Mouse (Mus musculus): ENCODE results near the gene Nphs1. TPM values are rescaled to one million over a fixed set of nuclear protein-coding genes. Genes with fewer than 3 reads are reported as not detected.

The Nphs1 gene
- total RNA-seq, 2 experiments from 2014 or later: 0.79 to 1.1 TPM

DNA sequence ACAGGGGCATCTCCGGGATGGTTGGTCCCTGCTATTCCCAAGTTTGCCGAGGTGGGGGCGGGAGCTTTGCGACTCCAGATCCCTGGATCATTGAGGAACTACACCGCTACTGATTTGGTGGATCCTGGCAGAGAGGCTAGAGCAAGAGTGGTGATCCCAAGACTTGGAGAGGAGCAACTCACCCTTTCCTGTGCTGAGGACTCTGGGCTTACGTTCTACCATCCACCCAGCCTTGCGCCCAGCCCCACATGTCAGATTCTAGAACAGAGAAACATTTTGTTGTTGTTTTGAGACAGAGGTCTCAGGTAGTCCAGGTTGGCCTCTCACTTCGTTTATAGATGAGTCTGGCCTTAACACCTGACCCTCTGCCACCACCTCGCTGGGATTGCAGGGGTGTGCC lies 35.6 kb upstream of the Nphs1 start:
- DNase-seq (ENCODE audit: extremely low spot score in 1 of 2, low spot score in 2 of 2): no peak
- intact Hi-C loops (cut with DNase I): loop anchor here (1.0 kb wide), 1 partner anchor 49 kb away; no protein-coding TSS in a partner anchor
- TF ChIP-seq CTCF (IDR thresholded peaks at IDR 0.05): no peak
- Histone ChIP-seq H3K27ac (peak overlapping the region; percentile 86), H3K4me3 (peak overlapping the region; percentile 77)

DNA sequence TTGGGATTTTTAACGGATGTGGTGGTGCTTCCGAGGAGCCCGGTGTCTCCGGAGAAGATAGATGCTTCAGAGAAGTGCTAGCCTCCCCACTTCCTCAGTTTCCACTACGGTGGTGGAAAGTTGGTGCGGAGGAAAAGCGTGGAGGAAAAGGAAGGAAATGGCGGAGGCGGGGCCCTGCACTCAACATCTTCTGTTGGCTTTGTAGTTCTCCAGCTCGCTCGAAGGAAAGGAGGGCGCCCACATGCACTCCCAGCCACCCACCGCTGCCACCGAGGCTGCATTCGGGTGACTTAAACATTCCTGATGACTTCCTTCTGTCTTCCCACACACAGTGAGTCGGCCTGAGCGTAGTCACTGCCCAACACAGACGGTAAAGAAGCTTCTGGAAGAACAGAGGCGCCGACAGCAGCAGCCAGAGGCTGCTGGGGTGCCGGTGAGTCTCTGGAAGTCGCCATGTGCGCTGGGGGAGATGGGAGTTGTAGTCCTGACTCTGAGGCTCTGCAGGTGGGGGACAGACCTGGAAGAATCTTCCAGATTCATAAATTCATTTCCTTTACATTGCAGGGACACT lies 35.0 kb upstream of the Nphs1 start:
- no peak for TF ChIP-seq CTCF (IDR thresholded peaks at IDR 0.05)
- Histone ChIP-seq H3K27ac (peak overlapping the region; percentile 86), H3K4me3 (peak overlapping the region; percentile 77)
- intact Hi-C loops (cut with DNase I): no loop called here
- DNase-seq (ENCODE audit: extremely low spot score in 1 of 2, low spot score in 2 of 2): peak; percentile 67 to 69

DNA sequence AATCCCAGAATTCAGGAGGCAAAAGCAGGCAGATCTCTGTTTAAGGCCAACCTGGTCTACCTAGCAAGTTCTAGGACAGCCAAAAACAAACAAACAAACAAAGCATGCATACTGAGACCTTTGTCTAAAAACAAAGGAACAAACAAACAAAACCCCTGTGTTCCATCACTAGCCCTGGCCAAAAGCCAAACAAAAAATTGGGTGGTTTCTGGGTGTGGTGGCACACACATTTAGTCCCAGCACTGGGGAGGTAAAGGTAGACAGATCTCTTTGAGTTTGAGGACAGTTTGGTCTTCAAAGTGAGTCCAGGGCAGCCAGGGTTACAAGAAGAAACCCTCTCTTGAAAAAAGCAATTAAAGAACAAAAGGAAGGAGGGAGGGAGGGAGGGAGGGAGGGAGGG lies 28.8 kb upstream of the Nphs1 start:
- no peak for DNase-seq (ENCODE audit: extremely low spot score in 1 of 2, low spot score in 2 of 2)
- intact Hi-C loops (cut with DNase I): no loop called here
- no peak overlapping the region for H3K4me3 ChIP-seq
- TF ChIP-seq CTCF (IDR thresholded peaks at IDR 0.05): no peak
- H3K27ac ChIP-seq: no peak overlapping the region

DNA sequence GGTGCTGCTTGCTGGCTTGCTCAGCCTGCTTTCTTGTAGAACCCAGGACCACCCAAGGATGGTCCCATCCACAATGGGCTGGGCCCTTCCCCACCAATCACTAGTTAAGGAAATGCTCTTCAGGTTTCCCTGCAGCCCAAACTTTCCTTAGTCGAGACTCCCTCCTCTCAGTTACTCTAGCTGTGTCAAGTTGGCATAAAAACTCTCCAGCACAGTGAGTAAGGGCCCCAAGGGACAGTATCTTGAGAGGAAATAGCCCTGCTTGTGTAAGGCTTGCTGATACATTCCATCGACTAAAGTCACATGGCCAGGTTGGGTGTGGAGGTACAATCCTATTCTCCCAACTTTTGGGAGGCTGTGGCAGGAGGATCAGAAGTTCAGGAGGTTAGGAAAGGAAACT lies 27.9 kb upstream of the Nphs1 start:
- TF ChIP-seq CTCF (IDR thresholded peaks at IDR 0.05): no peak

DNA sequence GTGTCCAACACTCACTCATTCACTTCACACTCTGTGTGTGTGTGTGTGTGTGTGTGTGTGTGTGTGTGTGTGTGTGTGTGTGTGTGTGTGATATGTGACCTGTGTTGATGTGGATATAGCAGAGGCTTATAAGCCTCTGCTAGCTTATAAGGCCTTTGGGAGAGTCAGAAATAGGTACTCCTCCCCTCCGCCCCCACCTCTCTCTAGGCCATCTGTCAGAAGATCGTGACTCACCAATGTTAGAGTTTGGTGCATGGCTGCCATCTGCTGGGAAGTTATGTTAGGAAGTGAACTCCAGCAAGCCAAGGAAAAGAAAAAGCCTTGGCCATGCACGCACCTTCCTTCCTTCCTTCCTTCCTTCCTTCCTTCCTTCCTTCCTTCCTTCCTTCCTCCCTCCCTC lies 26.3 kb upstream of the Nphs1 start:
- DNase-seq (ENCODE audit: extremely low spot score in 1 of 2, low spot score in 2 of 2): peak; percentile 84 to 85
- Histone ChIP-seq H3K4me3 (no peak overlapping the region), H3K27ac (peak overlapping the region; percentile 76; the same call in 1 of the 2 replicates)
- peak; percentile 57 for TF ChIP-seq CTCF (IDR thresholded peaks at IDR 0.05)
- intact Hi-C loops (cut with DNase I): loop anchor here (1.0 to 10.0 kb wide), 3 partner anchors 59 to 247 kb away; partner anchors contain the start of gene Cox7a1

More for the DNA sequence above, 27.9 kb upstream of the Nphs1 start:
- intact Hi-C loops (cut with DNase I): loop anchor here (10.0 kb wide), 1 partner anchor 245 kb away; the partner anchor contains the start of gene Cox7a1
- no peak overlapping the region for H3K4me3 ChIP-seq
- DNase-seq (ENCODE audit: extremely low spot score in 1 of 2, low spot score in 2 of 2): no peak
- H3K27ac ChIP-seq: no peak overlapping the region

DNA sequence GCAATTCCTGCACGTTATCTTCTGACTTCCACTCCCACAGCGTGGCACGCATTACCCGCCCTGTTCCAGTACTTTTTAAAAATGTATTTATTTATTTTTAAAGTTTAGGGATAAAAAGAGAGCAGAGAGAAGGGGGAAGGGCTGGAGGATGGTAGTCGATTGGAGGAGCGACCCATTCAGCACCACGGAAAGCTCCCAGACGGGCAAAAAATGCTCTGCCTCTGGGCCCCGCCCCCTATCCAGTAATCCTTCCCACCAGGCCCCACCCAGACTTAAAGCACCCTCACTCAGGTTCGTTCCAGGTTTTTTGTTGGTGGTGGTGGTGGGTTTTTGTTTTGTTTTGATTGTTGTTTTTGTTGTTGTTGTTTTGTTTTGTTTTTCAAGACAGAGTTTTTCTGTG lies 23.9 kb upstream of the Nphs1 start:
- intact Hi-C loops (cut with DNase I): loop anchor here (10.0 kb wide), 1 partner anchor 249 kb away; the partner anchor contains the start of gene Cox7a1
- no peak for DNase-seq (ENCODE audit: extremely low spot score in 1 of 2, low spot score in 2 of 2)
- no peak overlapping the region for H3K27ac ChIP-seq
- no peak for TF ChIP-seq CTCF (IDR thresholded peaks at IDR 0.05)
- no peak overlapping the region for H3K4me3 ChIP-seq

DNA sequence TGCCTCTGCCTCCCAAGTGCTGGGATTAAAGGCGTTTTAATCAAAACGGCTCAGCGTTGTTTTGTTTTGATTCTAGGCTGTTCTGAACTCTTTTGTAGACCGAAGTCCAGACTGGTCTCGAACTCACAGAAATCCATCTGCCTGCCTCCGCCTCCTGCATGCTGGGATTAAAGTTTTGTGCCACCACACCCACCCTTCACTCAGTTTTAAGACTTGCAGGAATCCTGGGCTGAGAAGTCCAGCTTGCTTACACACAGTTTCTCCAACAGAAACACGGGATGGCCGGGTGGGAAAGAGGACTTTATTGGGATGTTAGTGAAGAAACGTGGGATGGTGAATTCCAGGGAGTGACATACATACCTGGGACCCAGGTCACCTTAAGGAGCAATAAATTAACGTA lies 23.4 kb upstream of the Nphs1 start:
- intact Hi-C loops (cut with DNase I): loop anchor here (10.0 kb wide), 1 partner anchor 250 kb away; the partner anchor contains the start of gene Cox7a1
- no peak for TF ChIP-seq CTCF (IDR thresholded peaks at IDR 0.05)
- no peak for DNase-seq (ENCODE audit: extremely low spot score in 1 of 2, low spot score in 2 of 2)
- no peak overlapping the region for H3K4me3 ChIP-seq
- H3K27ac ChIP-seq: no peak overlapping the region

DNA sequence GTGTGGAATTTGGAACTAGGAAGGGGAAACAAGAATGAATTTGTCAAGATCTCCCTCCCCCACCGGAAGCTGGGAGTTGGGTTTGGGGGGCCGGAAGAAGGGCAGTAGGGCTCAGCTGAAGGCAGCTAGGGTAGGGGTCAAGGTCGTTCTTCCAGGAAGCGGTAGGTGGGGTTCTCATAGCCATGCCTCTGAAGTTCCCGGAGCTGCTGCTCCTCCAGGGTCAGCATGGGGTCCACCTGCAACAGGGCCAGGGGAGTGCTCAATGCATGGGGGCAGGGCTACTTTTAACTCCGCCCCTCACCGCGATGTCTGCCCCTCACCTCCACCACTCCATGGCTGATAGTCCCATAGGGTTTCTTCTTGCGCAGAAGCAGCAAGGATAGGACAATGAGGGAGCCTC lies 23.0 kb upstream of the Nphs1 start:
- no peak overlapping the region for H3K27ac ChIP-seq
- intact Hi-C loops (cut with DNase I): loop anchor here (10.0 kb wide), 1 partner anchor 250 kb away; the partner anchor contains the start of gene Cox7a1
- TF ChIP-seq CTCF (IDR thresholded peaks at IDR 0.05): no peak
- no peak overlapping the region for H3K4me3 ChIP-seq
- no peak for DNase-seq (ENCODE audit: extremely low spot score in 1 of 2, low spot score in 2 of 2)

DNA sequence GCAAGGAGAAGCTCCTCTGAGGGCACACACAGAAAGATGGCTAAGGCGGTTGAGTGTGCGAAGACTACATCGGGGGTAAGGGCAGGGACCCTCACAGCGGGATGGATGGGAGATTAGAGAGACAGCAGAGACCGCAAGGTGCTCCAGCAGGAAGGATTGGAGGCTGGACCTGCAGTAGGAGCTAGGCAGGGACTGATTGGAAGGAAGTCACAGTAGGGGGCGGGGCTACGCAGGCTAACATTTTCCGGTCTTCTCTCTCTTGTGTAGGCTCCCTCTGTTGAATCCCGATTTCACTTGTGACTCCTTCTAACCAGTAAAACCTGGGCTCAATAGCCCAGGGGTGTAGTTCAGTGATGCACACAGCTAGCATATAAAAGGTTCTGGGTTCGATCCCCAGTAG lies 21.2 kb upstream of the Nphs1 start:
- no peak for DNase-seq (ENCODE audit: extremely low spot score in 1 of 2, low spot score in 2 of 2)
- no peak overlapping the region for H3K4me3 ChIP-seq
- TF ChIP-seq CTCF (IDR thresholded peaks at IDR 0.05): no peak
- H3K27ac ChIP-seq: no peak overlapping the region
- intact Hi-C loops (cut with DNase I): loop anchor here (10.0 kb wide), 1 partner anchor 252 kb away; the partner anchor contains the start of gene Cox7a1

DNA sequence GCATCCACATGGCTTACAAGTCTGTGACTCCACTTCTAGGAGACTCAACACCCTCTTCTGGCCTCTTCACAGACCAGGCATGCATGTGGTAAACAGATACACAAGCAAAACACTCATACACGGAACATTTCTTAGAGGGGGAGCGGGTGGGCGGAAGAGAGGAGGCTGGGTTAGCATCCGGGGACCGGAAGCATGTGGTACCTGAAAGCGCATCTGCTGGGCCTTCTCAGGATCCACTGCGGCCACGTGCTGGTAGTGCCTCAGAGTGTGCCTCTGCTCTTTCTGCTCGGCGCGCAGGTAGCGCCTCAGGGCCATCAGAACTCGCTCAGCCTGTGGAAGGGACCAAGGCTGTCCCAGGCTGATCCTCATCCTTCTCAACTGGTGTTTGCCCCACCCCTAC lies 18.4 kb upstream of the Nphs1 start:
- intact Hi-C loops (cut with DNase I): loop anchor here (1.0 to 10.0 kb wide), 4 partner anchors 33 to 255 kb away; partner anchors contain the start of gene Cox7a1
- DNase-seq (ENCODE audit: extremely low spot score in 1 of 2, low spot score in 2 of 2): no peak
- Histone ChIP-seq H3K4me3 (no peak overlapping the region), H3K27ac (no peak overlapping the region)
- TF ChIP-seq CTCF (IDR thresholded peaks at IDR 0.05): no peak

DNA sequence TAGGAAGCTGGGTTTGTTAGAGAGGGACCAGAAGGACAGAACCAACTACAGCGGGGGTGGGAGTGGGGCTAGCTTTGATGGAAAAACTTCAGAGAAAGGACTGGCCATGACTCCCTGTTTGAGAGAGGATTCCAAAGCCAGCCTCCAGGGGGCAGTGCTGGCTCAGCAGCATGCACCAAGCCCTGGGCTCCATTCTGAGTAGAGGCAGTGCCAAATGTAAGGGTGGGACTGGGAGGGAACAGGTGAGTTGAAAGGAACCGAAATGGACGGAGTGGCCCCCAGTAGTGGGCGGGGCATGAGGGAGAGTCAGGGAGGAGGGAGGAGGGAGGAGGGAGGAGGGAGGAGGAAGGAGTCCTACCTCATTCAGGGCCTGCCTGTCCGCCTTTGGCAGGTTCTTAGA lies 17.4 kb upstream of the Nphs1 start:
- TF ChIP-seq CTCF (IDR thresholded peaks at IDR 0.05): peak; percentile 69
- Histone ChIP-seq H3K4me3 (no peak overlapping the region), H3K27ac (no peak overlapping the region)
- DNase-seq (ENCODE audit: extremely low spot score in 1 of 2, low spot score in 2 of 2): peak; percentile 65
- intact Hi-C loops (cut with DNase I): loop anchor here (1.0 to 5.0 kb wide), 3 partner anchors 32 to 107 kb away; no protein-coding TSS in a partner anchor

DNA sequence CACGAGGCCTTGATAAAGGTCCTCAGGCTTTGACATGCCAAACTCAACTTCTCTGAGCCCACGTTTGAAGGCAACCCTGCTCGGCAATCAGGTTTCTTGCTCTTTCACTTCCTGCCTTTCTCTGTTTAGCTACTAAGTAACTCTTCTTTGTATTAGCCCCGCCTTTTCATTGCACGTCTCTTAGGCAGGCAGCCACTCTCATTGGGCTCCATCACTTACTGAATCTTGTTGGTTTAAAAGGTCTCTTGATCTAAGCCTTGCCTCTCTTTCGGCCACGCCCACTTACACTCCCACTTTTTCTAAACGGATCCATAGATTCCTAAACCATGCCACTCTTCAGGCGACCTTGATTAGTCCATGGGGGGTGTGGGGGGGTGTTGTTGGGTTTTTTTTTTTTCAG lies 14.4 kb upstream of the Nphs1 start:
- no peak for DNase-seq (ENCODE audit: extremely low spot score in 1 of 2, low spot score in 2 of 2)
- intact Hi-C loops (cut with DNase I): loop anchor here (2.0 to 5.0 kb wide), 2 partner anchors 89 to 104 kb away; no protein-coding TSS in a partner anchor
- Histone ChIP-seq H3K4me3 (peak overlapping the region; percentile 87), H3K27ac (no peak overlapping the region; the same call in 1 of the 2 replicates)
- TF ChIP-seq CTCF (IDR thresholded peaks at IDR 0.05): no peak

Measured in left cerebral cortex, adult 2 months (tissue).